Mouse (Mus musculus) embryonic facial prominence, embryonic 12.5 days (tissue): Measurements from ENCODE around the gene Scn4b. TPM values are rescaled to one million over a fixed set of nuclear protein-coding genes. Genes with fewer than 3 reads are reported as not detected.

Experiments
- ATAC-seq: fragments of 200-750 bp; cut with Nextera tagmentation; 2 replicates; pipeline ENCODE4 v1.8.0; 2017; ENCODE audit not compliant: insufficient number of reproducible peaks, insufficient read depth, low FRiP score, low TSS enrichment
- H3K27ac ChIP-seq: fragments of 300-500 bp; sonication (generic); 2 replicates; pipeline ENCODE4 v1.5.1; 2016; ENCODE audit warnings: mild to moderate bottlenecking
- H3K27me3 ChIP-seq: fragments of 300-500 bp; sonication (generic); 2 replicates; pipeline ENCODE4 v1.6.1; 2016; ENCODE audit warnings: mild to moderate bottlenecking, moderate library complexity
- H3K36me3 ChIP-seq: fragments of 300-500 bp; sonication (generic); 2 replicates; pipeline ENCODE4 v1.6.1; 2016; ENCODE audit warnings: mild to moderate bottlenecking
- H3K4me1 ChIP-seq: fragments of 300-500 bp; sonication (generic); 2 replicates; pipeline ENCODE4 v1.6.1; 2016
- H3K4me2 ChIP-seq: fragments of 300-500 bp; sonication (generic); replicated peaks from 2 replicates; pipeline ENCODE4 v1.6.1; 2016; ENCODE audit warnings: mild to moderate bottlenecking, moderate library complexity
- H3K4me3 ChIP-seq: fragments of 300-500 bp; sonication (generic); 2 replicates; pipeline ENCODE4 v1.5.1; 2016; ENCODE audit warnings: mild to moderate bottlenecking
- H3K9ac ChIP-seq: fragments of 300-500 bp; sonication (generic); 2 replicates; pipeline ENCODE4 v1.6.1; 2016; ENCODE audit warnings: mild to moderate bottlenecking, moderate library complexity
- H3K9me3 ChIP-seq: fragments of 300-500 bp; sonication (generic); 2 replicates; pipeline ENCODE4 v1.6.1; 2016; ENCODE audit warnings: mild to moderate bottlenecking, moderate library complexity
- WGBS: fragments of 180-500 bp; shearing (Covaris S2); methylation state at CpG from one replicate; pipeline ENCODE4 v1.1.7; 2016; 5-methylcytosine and 5-hydroxymethylcytosine counted together
- polyA plus RNA-seq: library from polyadenylated mRNA; unstranded; fragments of >200 nt; fragmentation: Nextera tagmentation; extraction: Ambion mirVana; gene quantifications from 2 replicates; pipeline ENCODE4 v1.2.1, GENCODE M21; 2016

The Scn4b gene
- polyA plus RNA-seq, 1 experiment from 2014 or later, result 0.35 TPM

GRCm38 (mm10) chr9:45133484-45134310 is 4.5 kb upstream of the Scn4b start:
- Histone ChIP-seq H3K27me3 (peaks cover 47% of the 10 kb centered on the region), H3K4me1 (peaks cover 23% of the 10 kb centered on the region), H3K9me3 (no peaks in the 10 kb centered on the region), H3K4me3 (no peak overlapping the region), H3K36me3 (no peaks in the 10 kb centered on the region), H3K27ac (no peak overlapping the region), H3K4me2 (no peak overlapping the region), H3K9ac (no peak overlapping the region)
- no peak for ATAC-seq
- WGBS, result 21% methylated on average over 5 of the region's 5 CpGs

- Histone ChIP-seq H3K4me2 (no peak overlapping the region), H3K9me3 (no peaks in the 10 kb centered on the region), H3K4me3 (no peak overlapping the region), H3K9ac (no peak overlapping the region), H3K4me1 (peaks cover 28% of the 10 kb centered on the region), H3K36me3 (no peaks in the 10 kb centered on the region), H3K27me3 (peaks cover 73% of the 10 kb centered on the region), H3K27ac (no peak overlapping the region)
- 10% methylated on average over 7 of the region's 7 CpGs for WGBS
- ATAC-seq, result no peak
Observed at GRCm38 (mm10) chr9:45136442-45137169, 1.6 kb upstream of the Scn4b start.

- Histone ChIP-seq H3K9me3 (no peaks in the 10 kb centered on the region), H3K27ac (no peak overlapping the region), H3K4me2 (peak overlapping the region; percentile 95), H3K9ac (peak overlapping the region; percentile 52; the same call in 1 of the 2 replicates), H3K4me3 (peak overlapping the region; percentile 52), H3K27me3 (peaks cover 98% of the 10 kb centered on the region), H3K4me1 (peaks cover 28% of the 10 kb centered on the region), H3K36me3 (no peaks in the 10 kb centered on the region)
- 4% methylated on average over 7 of the region's 7 CpGs for WGBS
- no peak for ATAC-seq
Observed at GRCm38 (mm10) chr9:45139082-45139481, 887 bp downstream of the Scn4b start.

GRCm38 (mm10) chr9:45140945-45141344 is 2.8 kb downstream of the Scn4b start:
- WGBS, result 40% methylated on average over 7 of the region's 7 CpGs
- Histone ChIP-seq H3K27ac (no peak overlapping the region), H3K27me3 (peaks cover 100% of the 10 kb centered on the region), H3K4me2 (no peak overlapping the region), H3K36me3 (no peaks in the 10 kb centered on the region), H3K9ac (no peak overlapping the region), H3K4me1 (peaks cover 24% of the 10 kb centered on the region; the same call in 1 of the 2 replicates), H3K9me3 (no peaks in the 10 kb centered on the region), H3K4me3 (no peak overlapping the region)
- no peak for ATAC-seq

- H3K27me3 ChIP-seq, result peaks cover 97% of the 10 kb centered on the region
- ATAC-seq, result no peak
- WGBS, result 46% methylated on average over 3 of the region's 3 CpGs
Observed at GRCm38 (mm10) chr9:45142686-45143085, 4.5 kb downstream of the Scn4b start.

GRCm38 (mm10) chr9:45145533-45146266 is 7.5 kb downstream of the Scn4b start:
- WGBS, result 3% methylated on average over 27 of the region's 27 CpGs
- H3K9ac ChIP-seq, result peak overlapping the region; percentile 19; the same call in 1 of the 2 replicates
- peak overlapping the region; percentile 35 for H3K4me3 ChIP-seq
- H3K4me2 ChIP-seq, result peak overlapping the region; percentile 65
- no peak for ATAC-seq
- 0 out of 2 replicates have a peak, but pooled peaks cover 6% of the 10 kb centered on the region for H3K4me1 ChIP-seq
- H3K27ac ChIP-seq, result no peak overlapping the region
- H3K9me3 ChIP-seq, result no peaks in the 10 kb centered on the region
- peaks cover 86% of the 10 kb centered on the region for H3K27me3 ChIP-seq
- no peaks in the 10 kb centered on the region for H3K36me3 ChIP-seq

More at GRCm38 (mm10) chr9:45142686-45143085, 4.5 kb downstream of the Scn4b start:
- no peak overlapping the region for H3K4me2 ChIP-seq
- no peaks in the 10 kb centered on the region for H3K36me3 ChIP-seq
- no peak overlapping the region for H3K9ac ChIP-seq
- H3K4me3 ChIP-seq, result no peak overlapping the region
- peaks cover 17% of the 10 kb centered on the region; the same call in 1 of the 2 replicates for H3K4me1 ChIP-seq
- no peak overlapping the region for H3K27ac ChIP-seq
- no peaks in the 10 kb centered on the region for H3K9me3 ChIP-seq

GRCm38 (mm10) chr9:45146267-45146597 is 8.0 kb downstream of the Scn4b start:
- H3K9me3 ChIP-seq, result no peaks in the 10 kb centered on the region
- WGBS, result under 1% methylated on average over 5 of the region's 5 CpGs

GRCm38 (mm10) chr9:45150933-45151332 is 12.7 kb downstream of the Scn4b start:
- H3K36me3 ChIP-seq, result no peaks in the 10 kb centered on the region
- no peak overlapping the region for H3K4me2 ChIP-seq
- 0 out of 2 replicates have a peak, but pooled peaks cover 1% of the 10 kb centered on the region for H3K4me1 ChIP-seq
- 62% methylated on average over 1 of the region's 1 CpGs for WGBS
- H3K27me3 ChIP-seq, result peaks cover 34% of the 10 kb centered on the region
- H3K9me3 ChIP-seq, result no peaks in the 10 kb centered on the region
- H3K27ac ChIP-seq, result no peak overlapping the region
- no peak overlapping the region for H3K4me3 ChIP-seq
- no peak overlapping the region for H3K9ac ChIP-seq
- no peak for ATAC-seq

More at GRCm38 (mm10) chr9:45146267-45146597, 8.0 kb downstream of the Scn4b start:
- Histone ChIP-seq H3K4me3 (peak overlapping the region; percentile 35), H3K36me3 (no peaks in the 10 kb centered on the region), H3K4me1 (0 out of 2 replicates have a peak, but pooled peaks cover 6% of the 10 kb centered on the region), H3K4me2 (peak overlapping the region; percentile 65), H3K9ac (peak overlapping the region; percentile 19; the same call in 1 of the 2 replicates), H3K27ac (no peak overlapping the region), H3K27me3 (peaks cover 81% of the 10 kb centered on the region)
- ATAC-seq, result no peak

GRCm38 (mm10) chr9:45153361-45153760 is 15.2 kb downstream of the Scn4b start:
- Histone ChIP-seq H3K4me1 (no peaks in the 10 kb centered on the region), H3K27ac (no peak overlapping the region)
- 77% methylated on average over 7 of the region's 7 CpGs for WGBS

GRCm38 (mm10) chr9:45167903-45168302 is 29.7 kb downstream of the Scn4b start:
- no peak overlapping the region for H3K4me3 ChIP-seq
- no peak for ATAC-seq
- H3K36me3 ChIP-seq, result no peaks in the 10 kb centered on the region
- no peaks in the 10 kb centered on the region for H3K4me1 ChIP-seq
- WGBS, result 79% methylated on average over 5 of the region's 5 CpGs
- H3K9ac ChIP-seq, result no peak overlapping the region
- no peaks in the 10 kb centered on the region for H3K27me3 ChIP-seq
- no peak overlapping the region for H3K27ac ChIP-seq
- H3K4me2 ChIP-seq, result no peak overlapping the region
- no peaks in the 10 kb centered on the region for H3K9me3 ChIP-seq

More at GRCm38 (mm10) chr9:45153361-45153760, 15.2 kb downstream of the Scn4b start:
- no peak overlapping the region for H3K4me2 ChIP-seq
- no peaks in the 10 kb centered on the region for H3K9me3 ChIP-seq
- no peaks in the 10 kb centered on the region for H3K36me3 ChIP-seq
- no peak for ATAC-seq
- no peak overlapping the region for H3K9ac ChIP-seq
- no peak overlapping the region for H3K4me3 ChIP-seq
- H3K27me3 ChIP-seq, result peaks cover 13% of the 10 kb centered on the region; the same call in 1 of the 2 replicates

GRCm38 (mm10) chr9:45170150-45170549 is 32.0 kb downstream of the Scn4b start:
- no peak overlapping the region for H3K9ac ChIP-seq
- H3K36me3 ChIP-seq, result no peaks in the 10 kb centered on the region
- no peaks in the 10 kb centered on the region for H3K27me3 ChIP-seq
- H3K27ac ChIP-seq, result no peak overlapping the region
- no peaks in the 10 kb centered on the region for H3K4me1 ChIP-seq
- 86% methylated on average over 5 of the region's 5 CpGs for WGBS
- no peak for ATAC-seq
- no peak overlapping the region for H3K4me2 ChIP-seq
- no peaks in the 10 kb centered on the region for H3K9me3 ChIP-seq
- no peak overlapping the region for H3K4me3 ChIP-seq
